Mouse (Mus musculus) hindbrain, embryonic 10.5 days (tissue): ENCODE data around the gene Ankrd44. TPM values are rescaled to one million over a fixed set of nuclear protein-coding genes. Genes with fewer than 3 reads are reported as not detected.
A peak's percentile ranks its signal among the peaks of the same experiment; 100 is the strongest.

Source experiments
- DNase-seq: peaks from one replicate; pipeline ENCODE4 v3.0.0-alpha.2; 2017; ENCODE audit warnings: low spot score
- H3K27ac ChIP-seq: fragments of 300-500 bp; sonication (generic); 2 replicates; pipeline ENCODE4 v1.5.1; 2016; ENCODE audit warnings: mild to moderate bottlenecking, moderate library complexity
- H3K27me3 ChIP-seq: fragments of 300-500 bp; sonication (generic); 2 replicates; pipeline ENCODE4 v1.6.1; 2016; ENCODE audit warnings: mild to moderate bottlenecking; ENCODE audit not compliant: poor library complexity, insufficient read depth, severe bottlenecking
- H3K36me3 ChIP-seq: fragments of 300-500 bp; sonication (generic); 2 replicates; pipeline ENCODE4 v1.6.1; 2016; ENCODE audit warnings: mild to moderate bottlenecking, moderate library complexity
- H3K4me1 ChIP-seq: fragments of 300-500 bp; sonication (generic); replicated peaks from 2 replicates; pipeline ENCODE4 v1.6.1; 2016; ENCODE audit warnings: mild to moderate bottlenecking
- H3K4me3 ChIP-seq: fragments of 300-500 bp; sonication (generic); 2 replicates; pipeline ENCODE4 v1.5.1; 2016; ENCODE audit warnings: mild to moderate bottlenecking, moderate library complexity
- H3K9me3 ChIP-seq: fragments of 300-500 bp; sonication (generic); 2 replicates; pipeline ENCODE4 v1.6.1; 2016; ENCODE audit warnings: mild to moderate bottlenecking, moderate library complexity
- WGBS: fragments of 180-500 bp; shearing (Covaris S2); methylation state at CpG from one replicate; pipeline ENCODE4 v1.1.7; 2016; 5-methylcytosine and 5-hydroxymethylcytosine counted together
- polyA plus RNA-seq: library from polyadenylated mRNA; unstranded; fragments of >200 nt; fragmentation: Nextera tagmentation; extraction: Ambion mirVana; gene quantifications from 2 replicates; pipeline ENCODE4 v1.2.1, GENCODE M21; 2016

The Ankrd44 gene
- polyA plus RNA-seq, 1 experiment from 2014 or later = 11.9 TPM

- Histone ChIP-seq H3K9me3 (no peaks in the 10 kb centered on the region), H3K27ac (no peak overlapping the region), H3K4me1 (peaks cover 25% of the 10 kb centered on the region), H3K27me3 (no peaks in the 10 kb centered on the region), H3K4me3 (no peak overlapping the region), H3K36me3 (no peaks in the 10 kb centered on the region)
- DNase-seq = no peak
- WGBS = 100% methylated on average over 1 of the region's 1 CpGs
Measured at GRCm38 (mm10) chr1:54871321-54871720, 54.9 kb downstream of the Ankrd44 start.

GRCm38 (mm10) chr1:54870634-54871033 lies 55.6 kb downstream of the Ankrd44 start:
- Histone ChIP-seq H3K36me3 (no peaks in the 10 kb centered on the region), H3K9me3 (no peaks in the 10 kb centered on the region), H3K4me3 (no peak overlapping the region), H3K27me3 (no peaks in the 10 kb centered on the region), H3K4me1 (peaks cover 27% of the 10 kb centered on the region), H3K27ac (no peak overlapping the region)
- DNase-seq = no peak
- 86% methylated on average over 2 of the region's 2 CpGs for WGBS

- Histone ChIP-seq H3K9me3 (no peaks in the 10 kb centered on the region), H3K4me3 (no peak overlapping the region), H3K27me3 (no peaks in the 10 kb centered on the region), H3K27ac (peak overlapping the region; percentile 64), H3K36me3 (no peaks in the 10 kb centered on the region), H3K4me1 (peaks cover 34% of the 10 kb centered on the region)
- WGBS = 49% methylated on average over 4 of the region's 4 CpGs
- no peak for DNase-seq
Measured at GRCm38 (mm10) chr1:54867226-54867625, 59.0 kb downstream of the Ankrd44 start.

GRCm38 (mm10) chr1:54866131-54866530 lies 60.1 kb downstream of the Ankrd44 start:
- Histone ChIP-seq H3K27me3 (no peaks in the 10 kb centered on the region), H3K4me1 (peaks cover 43% of the 10 kb centered on the region), H3K27ac (no peak overlapping the region), H3K9me3 (no peaks in the 10 kb centered on the region), H3K36me3 (no peaks in the 10 kb centered on the region), H3K4me3 (no peak overlapping the region)
- DNase-seq = no peak
- WGBS = 85% methylated on average over 3 of the region's 3 CpGs

DNA sequence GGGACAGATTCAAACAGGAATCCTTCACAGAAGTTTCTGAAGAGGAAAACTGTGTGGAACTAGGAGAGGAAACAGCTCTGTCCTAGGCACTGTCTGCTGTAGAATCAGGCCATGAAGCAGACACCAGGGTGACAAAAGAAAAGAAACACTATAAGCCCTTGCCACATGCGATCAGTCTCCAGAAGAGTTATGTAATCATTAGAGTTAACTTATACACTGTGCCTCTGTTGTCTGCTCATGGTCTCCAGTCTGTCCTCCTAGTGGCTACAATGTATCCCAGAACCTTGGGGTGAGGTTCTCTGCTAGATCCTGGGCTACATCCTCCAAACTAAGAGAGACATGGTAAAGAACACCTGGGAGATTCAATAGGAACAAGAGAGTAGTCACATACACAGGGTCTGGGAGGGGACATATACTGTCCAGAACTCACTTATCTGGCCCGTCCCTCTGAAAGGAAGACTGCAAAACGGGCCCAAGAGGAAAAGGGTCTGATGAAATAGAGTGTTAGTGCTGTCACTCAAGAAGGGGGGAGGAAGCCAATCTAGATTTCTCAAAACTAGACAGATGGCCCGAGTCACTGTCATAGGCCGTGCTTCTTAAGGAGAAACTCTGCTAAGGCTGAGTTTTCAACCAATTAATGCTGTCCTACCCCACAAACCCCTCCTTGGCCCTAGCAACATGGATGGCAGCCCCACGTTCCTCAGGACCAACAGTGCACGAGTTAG lies 61.1 kb downstream of the Ankrd44 start:
- no peak for DNase-seq
- H3K4me1 ChIP-seq = peaks cover 46% of the 10 kb centered on the region
- H3K27me3 ChIP-seq = no peaks in the 10 kb centered on the region
- H3K4me3 ChIP-seq = no peak overlapping the region
- 87% methylated on average over 7 of the region's 7 CpGs for WGBS
- H3K27ac ChIP-seq = no peak overlapping the region
- H3K36me3 ChIP-seq = no peaks in the 10 kb centered on the region
- H3K9me3 ChIP-seq = no peaks in the 10 kb centered on the region

GRCm38 (mm10) chr1:54860361-54860760 lies 65.8 kb downstream of the Ankrd44 start:
- H3K4me1 ChIP-seq = peaks cover 25% of the 10 kb centered on the region
- no peaks in the 10 kb centered on the region for H3K27me3 ChIP-seq
- H3K4me3 ChIP-seq = no peak overlapping the region
- H3K36me3 ChIP-seq = no peaks in the 10 kb centered on the region
- H3K27ac ChIP-seq = no peak overlapping the region
- DNase-seq = no peak
- H3K9me3 ChIP-seq = no peaks in the 10 kb centered on the region
- WGBS = 86% methylated on average over 5 of the region's 5 CpGs

DNA sequence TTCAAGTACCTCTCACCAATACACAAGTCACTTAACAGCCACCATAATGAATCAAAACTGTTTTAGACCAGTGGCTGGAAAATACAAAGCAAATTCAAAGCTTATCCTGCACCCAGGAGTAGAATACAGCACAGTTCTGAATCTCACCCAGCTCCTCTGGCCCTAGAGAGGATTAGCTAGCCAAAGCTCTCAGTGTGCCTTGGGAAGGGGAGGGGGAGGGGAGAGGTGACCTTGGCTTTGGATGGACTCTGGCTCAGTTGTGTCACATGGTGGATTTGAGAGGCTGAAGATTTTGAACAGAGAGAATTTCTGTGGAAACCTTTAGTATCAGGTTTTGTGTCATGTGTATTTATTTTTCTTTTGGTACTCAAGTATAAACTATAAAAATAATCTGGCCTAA lies 66.3 kb downstream of the Ankrd44 start:
- no peak for DNase-seq
- no peaks in the 10 kb centered on the region for H3K9me3 ChIP-seq
- no peak overlapping the region for H3K27ac ChIP-seq
- H3K36me3 ChIP-seq = no peaks in the 10 kb centered on the region
- H3K4me3 ChIP-seq = no peak overlapping the region
- H3K27me3 ChIP-seq = no peaks in the 10 kb centered on the region
- peaks cover 25% of the 10 kb centered on the region for H3K4me1 ChIP-seq

- no peaks in the 10 kb centered on the region for H3K27me3 ChIP-seq
- H3K36me3 ChIP-seq = no peaks in the 10 kb centered on the region
- peaks cover 20% of the 10 kb centered on the region for H3K4me1 ChIP-seq
- 92% methylated on average over 2 of the region's 2 CpGs for WGBS
- no peak overlapping the region for H3K27ac ChIP-seq
- no peaks in the 10 kb centered on the region for H3K9me3 ChIP-seq
- no peak overlapping the region for H3K4me3 ChIP-seq
- DNase-seq = no peak
Measured at GRCm38 (mm10) chr1:54858898-54859297, 67.3 kb downstream of the Ankrd44 start.

- Histone ChIP-seq H3K36me3 (no peaks in the 10 kb centered on the region), H3K27ac (no peak overlapping the region), H3K9me3 (no peaks in the 10 kb centered on the region), H3K27me3 (no peaks in the 10 kb centered on the region), H3K4me3 (no peak overlapping the region), H3K4me1 (peaks cover 14% of the 10 kb centered on the region)
- 94% methylated on average over 7 of the region's 7 CpGs for WGBS
- DNase-seq = no peak
Measured at GRCm38 (mm10) chr1:54856502-54856901, 69.7 kb downstream of the Ankrd44 start.

DNA sequence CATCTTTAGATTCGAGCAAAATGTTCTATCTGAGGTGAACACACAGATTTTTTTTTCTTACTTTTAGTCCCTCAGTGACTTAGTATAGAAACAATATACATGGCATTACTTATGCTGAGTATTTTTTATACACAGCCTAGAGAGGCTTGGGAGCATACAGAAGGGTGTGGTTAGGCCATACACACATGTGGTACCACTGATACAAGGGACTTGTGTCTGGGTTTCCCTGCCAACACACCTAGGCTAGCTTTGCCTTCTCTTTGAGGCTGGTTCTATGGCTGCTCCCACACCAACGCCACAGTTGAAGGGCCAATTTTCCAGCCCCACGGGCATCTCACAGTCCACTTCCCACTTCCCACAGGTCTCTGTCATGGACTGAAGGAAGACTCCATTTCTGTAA lies 70.2 kb downstream of the Ankrd44 start:
- H3K4me3 ChIP-seq = no peak overlapping the region
- no peak for DNase-seq
- 87% methylated on average over 3 of the region's 3 CpGs for WGBS
- H3K9me3 ChIP-seq = no peaks in the 10 kb centered on the region
- H3K4me1 ChIP-seq = peaks cover 14% of the 10 kb centered on the region
- no peaks in the 10 kb centered on the region for H3K36me3 ChIP-seq
- H3K27me3 ChIP-seq = no peaks in the 10 kb centered on the region
- H3K27ac ChIP-seq = no peak overlapping the region

DNA sequence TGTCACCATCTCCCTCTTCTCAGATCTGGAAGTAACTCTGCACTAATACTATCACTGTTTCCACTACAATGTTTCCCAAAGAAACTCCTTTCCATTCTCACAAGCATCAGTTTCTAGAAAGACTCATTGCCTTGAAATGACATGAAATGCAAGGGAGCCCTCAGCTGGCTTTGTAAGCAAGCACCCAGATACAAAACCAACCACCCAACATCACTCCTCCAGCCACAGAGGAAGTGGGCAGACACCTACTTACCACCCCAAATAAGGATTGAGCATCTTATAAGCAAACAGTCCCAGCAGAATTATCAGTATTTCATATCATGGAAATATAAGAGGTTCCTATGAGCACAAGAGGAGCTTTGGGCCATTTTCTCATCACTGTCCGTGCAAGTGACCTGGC lies 71.8 kb downstream of the Ankrd44 start:
- H3K4me1 ChIP-seq = peaks cover 25% of the 10 kb centered on the region
- no peak for DNase-seq
- 95% methylated on average over 1 of the region's 1 CpGs for WGBS
- H3K9me3 ChIP-seq = no peaks in the 10 kb centered on the region
- H3K36me3 ChIP-seq = no peaks in the 10 kb centered on the region
- no peak overlapping the region for H3K4me3 ChIP-seq
- H3K27me3 ChIP-seq = no peaks in the 10 kb centered on the region
- H3K27ac ChIP-seq = no peak overlapping the region

DNA sequence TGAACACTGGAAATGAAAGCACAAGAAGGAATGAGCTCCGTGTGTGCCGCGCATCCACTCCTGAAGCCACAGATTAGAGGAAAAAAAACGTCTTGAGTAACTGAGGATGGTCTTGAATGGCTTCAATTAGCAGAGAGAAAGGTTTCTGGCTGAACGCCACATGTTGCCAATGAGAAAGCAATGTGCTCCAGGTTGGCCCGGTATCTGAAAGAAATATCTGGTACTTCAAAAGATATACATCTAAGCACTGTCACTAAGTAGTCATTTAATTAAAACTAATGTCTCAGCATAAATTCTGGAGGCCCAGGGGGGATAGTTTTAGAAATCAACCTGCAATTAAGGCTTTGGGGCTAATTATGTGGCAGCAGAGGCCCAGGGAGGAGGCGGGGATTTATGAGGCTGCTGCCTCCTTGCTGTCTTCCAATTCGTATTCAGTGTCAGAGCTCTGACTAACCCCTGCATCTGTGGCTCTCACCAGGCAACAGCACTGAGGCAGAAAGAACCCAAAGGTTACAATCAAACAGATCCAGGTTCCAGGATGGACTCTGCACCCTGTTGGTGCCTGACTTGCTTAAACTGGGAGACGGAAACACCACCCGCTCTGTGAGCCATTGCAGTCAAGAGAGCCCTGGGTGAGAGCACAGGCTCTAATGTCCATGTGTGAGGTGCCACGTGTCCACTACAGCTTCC lies 72.7 kb downstream of the Ankrd44 start:
- peaks cover 27% of the 10 kb centered on the region for H3K4me1 ChIP-seq
- no peaks in the 10 kb centered on the region for H3K9me3 ChIP-seq
- no peaks in the 10 kb centered on the region for H3K36me3 ChIP-seq
- DNase-seq = no peak
- H3K27ac ChIP-seq = no peak overlapping the region
- H3K27me3 ChIP-seq = no peaks in the 10 kb centered on the region
- no peak overlapping the region for H3K4me3 ChIP-seq
- WGBS = 72% methylated on average over 11 of the region's 11 CpGs

DNA sequence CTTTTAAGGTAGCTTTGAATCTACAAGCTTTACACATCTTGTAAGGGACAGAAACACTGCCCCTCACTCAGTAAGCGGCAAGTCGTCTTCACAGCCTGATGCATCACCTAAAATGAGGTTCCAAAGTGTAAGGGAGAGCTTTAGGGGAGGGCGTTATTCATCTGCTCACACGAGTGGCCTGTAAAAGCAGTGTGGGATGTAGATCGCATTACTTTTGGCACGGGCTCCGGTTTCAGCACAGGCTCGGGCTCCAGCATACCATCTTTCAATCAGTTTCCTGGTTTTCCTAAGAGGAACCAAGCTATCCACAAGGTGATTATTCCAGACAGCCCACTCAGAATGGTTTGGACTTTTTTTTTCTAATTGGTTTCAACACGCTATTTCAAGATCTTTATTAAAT lies 74.6 kb downstream of the Ankrd44 start:
- Histone ChIP-seq H3K4me1 (peaks cover 27% of the 10 kb centered on the region), H3K36me3 (no peaks in the 10 kb centered on the region), H3K27me3 (no peaks in the 10 kb centered on the region), H3K4me3 (no peak overlapping the region), H3K27ac (no peak overlapping the region), H3K9me3 (no peaks in the 10 kb centered on the region)
- no peak for DNase-seq
- WGBS = 74% methylated on average over 9 of the region's 9 CpGs
